Mouse (Mus musculus): Measurements from ENCODE around the gene Rel. TPM values are rescaled to one million over a fixed set of nuclear protein-coding genes. Genes with fewer than 3 reads are reported as not detected.

Rel gene
- total and polyA plus RNA-seq, 3 experiments: 0.42 to 2.5 TPM; not detected in 1

DNA sequence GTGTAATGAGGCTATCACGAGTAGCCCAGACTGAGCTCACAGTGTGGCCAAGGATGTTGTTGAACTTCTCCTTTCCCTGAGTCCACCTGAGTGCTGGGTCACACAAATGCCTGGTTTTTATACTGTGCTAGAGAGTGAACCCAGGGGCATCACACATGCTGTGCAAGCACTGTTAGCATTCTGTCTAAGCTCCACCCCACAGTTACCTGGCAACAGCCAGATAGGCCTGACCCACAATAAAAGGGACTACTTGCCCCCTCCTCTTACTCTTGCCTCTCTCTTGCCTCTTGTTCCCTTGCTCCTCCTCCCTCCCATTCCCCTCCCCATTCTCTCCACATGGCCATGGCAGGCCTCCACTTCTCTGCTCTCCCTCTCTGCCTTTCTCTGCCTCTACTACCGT is 48.4 kb downstream of the Rel start:
- peaks cover 7 to 41% of the 10 kb centered on the region in 2 experiments for H3K36me3 ChIP-seq (ENCODE audit: control insufficient read depth in 1 of 2, insufficient read depth in 2 of 2, low read length in 2 of 2)
- H3K79me2 ChIP-seq (ENCODE audit: control insufficient read depth, insufficient read depth, low read length, poor library complexity): no peaks in the 10 kb centered on the region
- no peak overlapping the region for H3K9ac ChIP-seq (ENCODE audit: control insufficient read depth, low read depth, low read length, poor library complexity, severe bottlenecking)
- DNase-seq (ENCODE audit: low read depth, low spot score): no peak
- H3K4me3 ChIP-seq (ENCODE audit: control insufficient read depth in 1 of 2, insufficient read depth in 1 of 2, low read depth in 2 of 2, low read length in 2 of 2): no peak overlapping the region
- H3K27me3 ChIP-seq (ENCODE audit: control insufficient read depth in 1 of 2, insufficient read depth in 2 of 2, low read length in 2 of 2): no peaks in the 10 kb centered on the region
- no peak overlapping the region for H3K27ac ChIP-seq (ENCODE audit: control insufficient read depth, low read depth, low read length)
- no peak for TF ChIP-seq MYC (IDR thresholded peaks at IDR 0.05; ENCODE audit: low read depth, low read length)
- TF ChIP-seq EP300 (IDR thresholded peaks at IDR 0.05; ENCODE audit: low read depth in 1 of 2, low read length in 2 of 2): no peak
- TF ChIP-seq POLR2AphosphoS2 (IDR thresholded peaks at IDR 0.05; ENCODE audit: low read length): no peak
- no peak for TF ChIP-seq MAZ (IDR thresholded peaks at IDR 0.05; ENCODE audit: low read depth, low read length)
- no peak for TF ChIP-seq MAX (IDR thresholded peaks at IDR 0.05; ENCODE audit: low read length)
- TF ChIP-seq POLR2AphosphoS5 (IDR thresholded peaks at IDR 0.05; ENCODE audit: borderline replicate concordance, low read depth, low read length): no peak
- TF ChIP-seq GABPA (IDR thresholded peaks at IDR 0.05; ENCODE audit: low read depth, low read length): no peak
- TF ChIP-seq ZKSCAN1 (IDR thresholded peaks at IDR 0.05; ENCODE audit: low read depth, low read length): no peak
- no peaks in the 10 kb centered on the region for H3K9me3 ChIP-seq (replicated peaks; ENCODE audit: insufficient read depth, low read length)
- peaks cover 2 to 7% of the 10 kb centered on the region in 2 experiments; a peak in 2 of 4 replicates for H3K4me1 ChIP-seq (ENCODE audit: control insufficient read depth in 1 of 2, insufficient read depth in 2 of 2, low read length in 2 of 2)

- no peak overlapping the region for H3K9ac ChIP-seq (ENCODE audit: control insufficient read depth, low read depth, low read length, poor library complexity, severe bottlenecking)
- H3K27me3 ChIP-seq (ENCODE audit: control insufficient read depth in 1 of 2, insufficient read depth in 2 of 2, low read length in 2 of 2): no peaks in the 10 kb centered on the region
- H3K79me2 ChIP-seq (ENCODE audit: control insufficient read depth, insufficient read depth, low read length, poor library complexity): no peaks in the 10 kb centered on the region
- H3K9me3 ChIP-seq (replicated peaks; ENCODE audit: insufficient read depth, low read length): no peaks in the 10 kb centered on the region
- TF ChIP-seq ZNF384 (IDR thresholded peaks at IDR 0.05; ENCODE audit: low read depth, low read length): no peak
- no peak for TF ChIP-seq GABPA (IDR thresholded peaks at IDR 0.05; ENCODE audit: low read depth, low read length)
- no peak for TF ChIP-seq ZMIZ1 (IDR thresholded peaks at IDR 0.05; ENCODE audit: low read depth, low read length)
- TF ChIP-seq EP300 (IDR thresholded peaks at IDR 0.05; ENCODE audit: low read depth in 1 of 2, low read length in 2 of 2): peak; percentile 54 to 58; a peak in 2 of 4 replicates
- TF ChIP-seq CTCF (IDR thresholded peaks at IDR 0.05 in 2 of 3, conservative IDR thresholded peaks at IDR 0.05 in 1 of 3; ENCODE audit: control insufficient read depth in 1 of 3, insufficient read depth in 1 of 3, low read depth in 2 of 3, low read length in 3 of 3, poor library complexity in 1 of 3, severe bottlenecking in 1 of 3): no peak
- no peak for TF ChIP-seq POLR2AphosphoS2 (IDR thresholded peaks at IDR 0.05; ENCODE audit: low read length)
- no peak for TF ChIP-seq USF2 (IDR thresholded peaks at IDR 0.05; ENCODE audit: borderline replicate concordance in 1 of 2, insufficient read depth in 1 of 2, low read depth in 1 of 2, low read length in 2 of 2)
- TF ChIP-seq MXI1 (IDR thresholded peaks at IDR 0.05; ENCODE audit: low read depth, low read length): no peak
- peak; percentile 71 for TF ChIP-seq GATA1 (IDR thresholded peaks at IDR 0.05; ENCODE audit: low read depth, low read length)
- no peak for TF ChIP-seq ETS1 (IDR thresholded peaks at IDR 0.05; ENCODE audit: low read depth, low read length)
- peak; percentile 66; the same call in 1 of the 2 replicates for TF ChIP-seq TCF12 (IDR thresholded peaks at IDR 0.05; ENCODE audit: low read depth, low read length)
- no peak for TF ChIP-seq MEF2A (IDR thresholded peaks at IDR 0.05; ENCODE audit: extremely low read depth, insufficient replicate concordance, low read depth, low read length, poor library complexity, severe bottlenecking)
- no peak for TF ChIP-seq MAX (IDR thresholded peaks at IDR 0.05; ENCODE audit: low read length)
- TF ChIP-seq UBTF (IDR thresholded peaks at IDR 0.05; ENCODE audit: borderline replicate concordance, insufficient read depth, low read depth, low read length): no peak
- no peak for TF ChIP-seq POLR2A (IDR thresholded peaks at IDR 0.05; ENCODE audit: control insufficient read depth in 1 of 2, insufficient read depth in 1 of 2, low read depth in 1 of 2, low read length in 2 of 2, poor library complexity in 1 of 2)
- TF ChIP-seq BHLHE40 (IDR thresholded peaks at IDR 0.05; ENCODE audit: borderline replicate concordance, low read depth, low read length): no peak
- peak; percentile 40; the same call in 1 of the 2 replicates for TF ChIP-seq RCOR1 (IDR thresholded peaks at IDR 0.05; ENCODE audit: low read depth, low read length)
- H3K4me1 ChIP-seq (ENCODE audit: control insufficient read depth in 1 of 2, insufficient read depth in 2 of 2, low read length in 2 of 2): peaks cover 2 to 7% of the 10 kb centered on the region in 2 experiments; a peak in 2 of 4 replicates
- no peak overlapping the region for H3K4me3 ChIP-seq (ENCODE audit: control insufficient read depth in 1 of 2, insufficient read depth in 1 of 2, low read depth in 2 of 2, low read length in 2 of 2)
- peaks cover 7 to 41% of the 10 kb centered on the region in 2 experiments for H3K36me3 ChIP-seq (ENCODE audit: control insufficient read depth in 1 of 2, insufficient read depth in 2 of 2, low read length in 2 of 2)
- peak; percentile 27 for DNase-seq (ENCODE audit: low read depth, low spot score)
- no peak overlapping the region for H3K27ac ChIP-seq (ENCODE audit: control insufficient read depth, low read depth, low read length)
These were observed 50.9 kb downstream of the Rel start for GRCm38 (mm10) chr11:23719825-23720224.
